Mouse (Mus musculus) ES-E14 (cell line): ENCODE results near the gene Lsg1. TPM values are rescaled to one million over a fixed set of nuclear protein-coding genes. Genes with fewer than 3 reads are reported as not detected.

ENCODE experiments used
- DNase-seq: peaks from one replicate; pipeline ENCODE4 v3.0.0-alpha.2; 2013; ENCODE audit warnings: low read depth, low spot score
- H3K27ac ChIP-seq: 2 replicates; pipeline ENCODE4 v1.5.1; 2012; ENCODE audit warnings: low read depth, mild to moderate bottlenecking, low read length, moderate library complexity, mixed read lengths; ENCODE audit not compliant: poor library complexity, insufficient read depth, severe bottlenecking
- H3K36me3 ChIP-seq: 2 replicates; pipeline ENCODE4 v1.6.1; 2012; ENCODE audit warnings: mild to moderate bottlenecking, low read length, moderate library complexity, mixed read lengths; ENCODE audit not compliant: control insufficient read depth, poor library complexity, insufficient read depth, severe bottlenecking
- H3K4me1 ChIP-seq, 2 experiments: fragments of 150-350 bp in 1 of 2; sonication (generic) in 1 of 2; 2 replicates each; pipeline ENCODE4 v1.6.1; 2012; ENCODE audit warnings: low read length in 2 of 2, mild to moderate bottlenecking in 1 of 2, mixed read lengths in 1 of 2; ENCODE audit not compliant: control insufficient read depth in 2 of 2, insufficient read depth in 2 of 2, poor library complexity in 1 of 2
- H3K4me3 ChIP-seq, 2 experiments: fragments of 150-350 bp in 1 of 2; sonication (generic) in 1 of 2; 2 replicates each; pipeline ENCODE4 v1.5.1; 2012; ENCODE audit warnings: low read length in 2 of 2, low read depth in 1 of 2, mild to moderate bottlenecking in 1 of 2, mixed read lengths in 1 of 2; ENCODE audit not compliant: insufficient read depth in 1 of 2, poor library complexity in 1 of 2, severe bottlenecking in 1 of 2
- H3K9ac ChIP-seq: 2 replicates; pipeline ENCODE4 v1.6.1; 2012; ENCODE audit warnings: low read depth, mild to moderate bottlenecking, low read length, mixed read lengths; ENCODE audit not compliant: poor library complexity, insufficient read depth, severe bottlenecking
- H3K9me3 ChIP-seq: fragments of 150-350 bp; sonication (generic); 2 replicates; pipeline ENCODE4 v1.6.1; 2012; ENCODE audit warnings: low read depth, mild to moderate bottlenecking, low read length; ENCODE audit not compliant: control insufficient read depth, insufficient read depth
- CHD2 ChIP-seq: IDR thresholded peaks from 2 replicates; pipeline ENCODE4 v1.6.1; 2014; ENCODE audit warnings: mild to moderate bottlenecking, low read depth, low read length, inconsistent platforms
- HCFC1 ChIP-seq: IDR thresholded peaks from 2 replicates; pipeline ENCODE4 v1.6.1; 2012; ENCODE audit warnings: low read length, inconsistent platforms, borderline replicate concordance; ENCODE audit not compliant: insufficient read depth
- MAFK ChIP-seq: IDR thresholded peaks from 2 replicates; pipeline ENCODE4 v1.6.1; 2014; ENCODE audit warnings: mild to moderate bottlenecking, low read depth, low read length, inconsistent platforms; ENCODE audit not compliant: insufficient read depth
- ZC3H11A ChIP-seq: IDR thresholded peaks from 2 replicates; pipeline ENCODE4 v1.6.1; 2012; ENCODE audit warnings: low read depth, mild to moderate bottlenecking, inconsistent platforms, low read length, borderline replicate concordance
- ZNF384 ChIP-seq: IDR thresholded peaks from 2 replicates; pipeline ENCODE4 v1.6.1; 2012; ENCODE audit warnings: low read depth, low read length, inconsistent platforms
- in situ Hi-C, 2 experiments: fragments of 600-800 bp; cut with MboI; formaldehyde crosslinking; loops; one replicate each; pipeline ENCODE4 v1.15.1; 2025; ENCODE audit warnings: low sequenced_read_pairs in 2 of 2, inconsistent platforms in 1 of 2; ENCODE audit not compliant: unreplicated experiment in 2 of 2
- total RNA-seq: library from RNA; depleted of rRNA; stranded (reverse); fragments of 300-350 nt; gene quantifications from 2 replicates; pipeline ENCODE4 v1.2.3, GENCODE M21; 2012

Gene Lsg1
- total RNA-seq, 1 experiment, result 87.2 TPM

GRCm38 (mm10) chr16:30614705-30615317, 27.4 kb upstream of the Lsg1 start:
- Histone ChIP-seq H3K36me3 (no peaks in the 10 kb centered on the region), H3K4me1 (peaks cover 0 to 7% of the 10 kb centered on the region in 2 experiments; a peak in 1 of 4 replicates), H3K9ac (no peak overlapping the region), H3K9me3 (no peaks in the 10 kb centered on the region), H3K4me3 (no peak overlapping the region), H3K27ac (no peak overlapping the region)
- TF ChIP-seq ZC3H11A (no peak), ZNF384 (no peak), MAFK (no peak), HCFC1 (no peak), CHD2 (no peak)
- in situ Hi-C loops, result no loop called here
- DNase-seq, result no peak

- Histone ChIP-seq H3K9me3 (no peaks in the 10 kb centered on the region), H3K27ac (no peak overlapping the region), H3K4me1 (peaks cover 0 to 7% of the 10 kb centered on the region in 2 experiments; a peak in 1 of 4 replicates), H3K4me3 (no peak overlapping the region), H3K36me3 (no peaks in the 10 kb centered on the region), H3K9ac (no peak overlapping the region)
- in situ Hi-C loops, result no loop called here
- no peak for TF ChIP-seq HCFC1
- no peak for TF ChIP-seq ZNF384
- no peak for TF ChIP-seq MAFK
- TF ChIP-seq CHD2, result no peak
- no peak for TF ChIP-seq ZC3H11A
- DNase-seq, result no peak
Observed at GRCm38 (mm10) chr16:30614122-30614521, 26.7 kb upstream of the Lsg1 start.

- no peak for DNase-seq
- Histone ChIP-seq H3K9ac (no peak overlapping the region), H3K4me1 (peaks cover 0 to 7% of the 10 kb centered on the region in 2 experiments; a peak in 1 of 4 replicates), H3K4me3 (no peak overlapping the region), H3K9me3 (no peaks in the 10 kb centered on the region), H3K36me3 (no peaks in the 10 kb centered on the region), H3K27ac (no peak overlapping the region)
- TF ChIP-seq CHD2 (peak; percentile 75), ZNF384 (no peak), MAFK (no peak)
- in situ Hi-C loops, result no loop called here
Observed at GRCm38 (mm10) chr16:30613122-30613521, 25.7 kb upstream of the Lsg1 start.

GRCm38 (mm10) chr16:30611331-30611730, 23.9 kb upstream of the Lsg1 start:
- Histone ChIP-seq H3K27ac (no peak overlapping the region), H3K9ac (no peak overlapping the region), H3K36me3 (no peaks in the 10 kb centered on the region), H3K4me1 (peaks cover 0 to 8% of the 10 kb centered on the region in 2 experiments; a peak in 1 of 4 replicates), H3K9me3 (no peaks in the 10 kb centered on the region), H3K4me3 (no peak overlapping the region)
- DNase-seq, result no peak
- TF ChIP-seq ZNF384 (no peak), HCFC1 (no peak), ZC3H11A (no peak), CHD2 (no peak), MAFK (no peak)
- in situ Hi-C loops, result no loop called here

- Histone ChIP-seq H3K9me3 (no peaks in the 10 kb centered on the region), H3K9ac (no peak overlapping the region), H3K27ac (no peak overlapping the region), H3K4me1 (peaks cover 9 to 21% of the 10 kb centered on the region in 2 experiments; a peak in 2 of 4 replicates), H3K4me3 (no peak overlapping the region), H3K36me3 (peaks cover 2% of the 10 kb centered on the region; the same call in 1 of the 2 replicates)
- in situ Hi-C loops, result no loop called here
- DNase-seq, result no peak
- TF ChIP-seq CHD2 (no peak), ZC3H11A (no peak), HCFC1 (no peak), ZNF384 (no peak), MAFK (no peak)
Observed at GRCm38 (mm10) chr16:30607868-30608267, 20.5 kb upstream of the Lsg1 start.
